Mouse (Mus musculus) lung, embryonic 15.5 days (tissue): Measurements from ENCODE around the gene Pgm5. TPM values are rescaled to one million over a fixed set of nuclear protein-coding genes. Genes with fewer than 3 reads are reported as not detected.

Experiments
- ATAC-seq: fragments of 200-750 bp; cut with Nextera tagmentation; 2 replicates; pipeline ENCODE4 v1.8.0; 2017; ENCODE audit warnings: moderate number of reproducible peaks, borderline replicate concordance; ENCODE audit not compliant: low FRiP score, low TSS enrichment; ENCODE audit errors: extremely low read depth
- H3K27ac ChIP-seq: fragments of 300-500 bp; sonication (generic); 2 replicates; pipeline ENCODE4 v1.5.1; 2015; ENCODE audit warnings: moderate library complexity, mild to moderate bottlenecking, inconsistent platforms
- H3K27me3 ChIP-seq: fragments of 300-500 bp; sonication (generic); 2 replicates; pipeline ENCODE4 v1.6.1; 2015; ENCODE audit warnings: inconsistent platforms
- H3K36me3 ChIP-seq: fragments of 300-500 bp; sonication (generic); 2 replicates; pipeline ENCODE4 v1.6.1; 2015; ENCODE audit warnings: inconsistent platforms
- H3K4me1 ChIP-seq: fragments of 300-500 bp; sonication (generic); 2 replicates; pipeline ENCODE4 v1.6.1; 2015; ENCODE audit warnings: inconsistent platforms
- H3K4me2 ChIP-seq: fragments of 300-500 bp; sonication (generic); 2 replicates; pipeline ENCODE4 v1.6.1; 2015; ENCODE audit warnings: inconsistent platforms, mild to moderate bottlenecking, moderate library complexity
- H3K4me3 ChIP-seq: fragments of 300-500 bp; sonication (generic); 2 replicates; pipeline ENCODE4 v1.5.1; 2015; ENCODE audit warnings: mild to moderate bottlenecking, inconsistent platforms
- H3K9ac ChIP-seq: fragments of 300-500 bp; sonication (generic); 2 replicates; pipeline ENCODE4 v1.6.1; 2015; ENCODE audit warnings: inconsistent platforms
- H3K9me3 ChIP-seq: fragments of 300-500 bp; sonication (generic); 2 replicates; pipeline ENCODE4 v1.6.1; 2016; ENCODE audit warnings: inconsistent platforms
- WGBS: fragments of 180-500 bp; shearing (Covaris S2); methylation state at CpG from one replicate; pipeline ENCODE4 v1.1.7; 2015; 5-methylcytosine and 5-hydroxymethylcytosine counted together
- polyA plus RNA-seq: library from polyadenylated mRNA; unstranded; fragments of >200 nt; fragmentation: Nextera tagmentation; extraction: Ambion mirVana; gene quantifications from 2 replicates; pipeline ENCODE4 v1.2.1, GENCODE M21; 2015

The Pgm5 gene
- polyA plus RNA-seq, 1 experiment from 2014 or later, result 3.0 TPM

- 79% methylated on average over 2 of the region's 2 CpGs for WGBS
Observed at GRCm38 (mm10) chr19:24848844-24849243, 12.8 kb downstream of the Pgm5 start.

GRCm38 (mm10) chr19:24848345-24848744 lies 13.3 kb downstream of the Pgm5 start:
- Histone ChIP-seq H3K27ac (no peak overlapping the region), H3K4me1 (peaks cover 39% of the 10 kb centered on the region), H3K27me3 (no peaks in the 10 kb centered on the region)

More at GRCm38 (mm10) chr19:24848844-24849243, 12.8 kb downstream of the Pgm5 start:
- no peak overlapping the region for H3K4me2 ChIP-seq
- ATAC-seq, result no peak
- H3K27ac ChIP-seq, result no peak overlapping the region
- peaks cover 39% of the 10 kb centered on the region for H3K4me1 ChIP-seq
- H3K9ac ChIP-seq, result no peak overlapping the region
- no peak overlapping the region for H3K4me3 ChIP-seq
- H3K27me3 ChIP-seq, result no peaks in the 10 kb centered on the region
- H3K9me3 ChIP-seq, result no peaks in the 10 kb centered on the region
- H3K36me3 ChIP-seq, result no peaks in the 10 kb centered on the region

GRCm38 (mm10) chr19:24845007-24845546 lies 16.6 kb downstream of the Pgm5 start:
- no peaks in the 10 kb centered on the region for H3K9me3 ChIP-seq
- H3K4me2 ChIP-seq, result peak overlapping the region; percentile 27; the same call in 1 of the 2 replicates
- peaks cover 19% of the 10 kb centered on the region for H3K4me1 ChIP-seq
- H3K27me3 ChIP-seq, result no peaks in the 10 kb centered on the region
- H3K27ac ChIP-seq, result peak overlapping the region; percentile 55
- H3K36me3 ChIP-seq, result no peaks in the 10 kb centered on the region
- no peak overlapping the region for H3K9ac ChIP-seq
- ATAC-seq, result peak; percentile 83
- H3K4me3 ChIP-seq, result no peak overlapping the region
- WGBS, result 20% methylated on average over 7 of the region's 7 CpGs

More at GRCm38 (mm10) chr19:24848345-24848744, 13.3 kb downstream of the Pgm5 start:
- no peak overlapping the region for H3K4me2 ChIP-seq
- WGBS, result 42% methylated on average over 7 of the region's 7 CpGs
- no peaks in the 10 kb centered on the region for H3K36me3 ChIP-seq
- no peaks in the 10 kb centered on the region for H3K9me3 ChIP-seq
- ATAC-seq, result no peak
- H3K4me3 ChIP-seq, result no peak overlapping the region
- H3K9ac ChIP-seq, result no peak overlapping the region

GRCm38 (mm10) chr19:24842080-24842479 lies 19.6 kb downstream of the Pgm5 start:
- Histone ChIP-seq H3K4me3 (no peak overlapping the region), H3K9me3 (no peaks in the 10 kb centered on the region), H3K27ac (no peak overlapping the region), H3K4me1 (peaks cover 12% of the 10 kb centered on the region), H3K36me3 (no peaks in the 10 kb centered on the region), H3K9ac (no peak overlapping the region), H3K4me2 (no peak overlapping the region), H3K27me3 (no peaks in the 10 kb centered on the region)
- 72% methylated on average over 3 of the region's 3 CpGs for WGBS
- no peak for ATAC-seq

GRCm38 (mm10) chr19:24824517-24824916 lies 37.1 kb downstream of the Pgm5 start:
- no peak for ATAC-seq
- Histone ChIP-seq H3K27ac (no peak overlapping the region), H3K4me2 (no peak overlapping the region), H3K9me3 (no peaks in the 10 kb centered on the region), H3K27me3 (no peaks in the 10 kb centered on the region), H3K4me1 (no peaks in the 10 kb centered on the region), H3K9ac (no peak overlapping the region), H3K4me3 (no peak overlapping the region), H3K36me3 (no peaks in the 10 kb centered on the region)
- 55% methylated on average over 4 of the region's 4 CpGs for WGBS

- H3K9ac ChIP-seq, result no peak overlapping the region
- no peak for ATAC-seq
- H3K4me3 ChIP-seq, result no peak overlapping the region
- H3K36me3 ChIP-seq, result peaks cover 5% of the 10 kb centered on the region; the same call in 1 of the 2 replicates
- H3K27me3 ChIP-seq, result no peaks in the 10 kb centered on the region
- H3K27ac ChIP-seq, result no peak overlapping the region
- 68% methylated on average over 12 of the region's 12 CpGs for WGBS
- H3K4me2 ChIP-seq, result no peak overlapping the region
- H3K4me1 ChIP-seq, result no peaks in the 10 kb centered on the region
- no peaks in the 10 kb centered on the region for H3K9me3 ChIP-seq
Observed at GRCm38 (mm10) chr19:24815661-24816221, 45.9 kb downstream of the Pgm5 start.

GRCm38 (mm10) chr19:24812861-24813293 lies 48.8 kb downstream of the Pgm5 start:
- Histone ChIP-seq H3K27ac (no peak overlapping the region), H3K4me1 (no peaks in the 10 kb centered on the region), H3K36me3 (no peaks in the 10 kb centered on the region), H3K27me3 (no peaks in the 10 kb centered on the region), H3K9ac (no peak overlapping the region), H3K4me3 (no peak overlapping the region), H3K4me2 (no peak overlapping the region), H3K9me3 (no peaks in the 10 kb centered on the region)
- 76% methylated on average over 8 of the region's 8 CpGs for WGBS
- no peak for ATAC-seq

GRCm38 (mm10) chr19:24812106-24812810 lies 49.4 kb downstream of the Pgm5 start:
- WGBS, result 76% methylated on average over 7 of the region's 7 CpGs
- H3K9me3 ChIP-seq, result no peaks in the 10 kb centered on the region
- ATAC-seq, result no peak

GRCm38 (mm10) chr19:24811451-24811850 lies 50.2 kb downstream of the Pgm5 start:
- WGBS, result 59% methylated on average over 10 of the region's 10 CpGs
- H3K27me3 ChIP-seq, result no peaks in the 10 kb centered on the region
- no peaks in the 10 kb centered on the region for H3K9me3 ChIP-seq
- H3K9ac ChIP-seq, result no peak overlapping the region
- no peak for ATAC-seq
- no peaks in the 10 kb centered on the region for H3K36me3 ChIP-seq
- H3K27ac ChIP-seq, result no peak overlapping the region
- H3K4me2 ChIP-seq, result no peak overlapping the region
- no peak overlapping the region for H3K4me3 ChIP-seq
- no peaks in the 10 kb centered on the region for H3K4me1 ChIP-seq

More at GRCm38 (mm10) chr19:24812106-24812810, 49.4 kb downstream of the Pgm5 start:
- no peak overlapping the region for H3K4me2 ChIP-seq
- H3K4me1 ChIP-seq, result no peaks in the 10 kb centered on the region
- H3K9ac ChIP-seq, result no peak overlapping the region
- H3K27me3 ChIP-seq, result no peaks in the 10 kb centered on the region
- H3K27ac ChIP-seq, result no peak overlapping the region
- no peaks in the 10 kb centered on the region for H3K36me3 ChIP-seq
- no peak overlapping the region for H3K4me3 ChIP-seq

- Histone ChIP-seq H3K4me1 (no peaks in the 10 kb centered on the region), H3K36me3 (no peaks in the 10 kb centered on the region), H3K4me3 (no peak overlapping the region), H3K9me3 (no peaks in the 10 kb centered on the region), H3K9ac (no peak overlapping the region), H3K4me2 (no peak overlapping the region), H3K27me3 (no peaks in the 10 kb centered on the region), H3K27ac (no peak overlapping the region)
- no peak for ATAC-seq
- 64% methylated on average over 3 of the region's 3 CpGs for WGBS
Observed at GRCm38 (mm10) chr19:24806013-24806412, 55.6 kb downstream of the Pgm5 start.

- H3K4me3 ChIP-seq, result no peak overlapping the region
- H3K4me2 ChIP-seq, result 0 out of 2 replicates have a peak overlapping the region, but pooled peaks have one; percentile 7
- no peaks in the 10 kb centered on the region for H3K36me3 ChIP-seq
- 42% methylated on average over 9 of the region's 9 CpGs for WGBS
- H3K9me3 ChIP-seq, result no peaks in the 10 kb centered on the region
- peak; percentile 58; the same call in 1 of the 2 replicates for ATAC-seq
- H3K27me3 ChIP-seq, result no peaks in the 10 kb centered on the region
- H3K4me1 ChIP-seq, result peaks cover 15% of the 10 kb centered on the region
- no peak overlapping the region for H3K9ac ChIP-seq
- H3K27ac ChIP-seq, result peak overlapping the region; percentile 58
Observed at GRCm38 (mm10) chr19:24797606-24798005, 64.0 kb downstream of the Pgm5 start.

GRCm38 (mm10) chr19:24794350-24794749 lies 67.3 kb downstream of the Pgm5 start:
- H3K27ac ChIP-seq, result no peak overlapping the region
- H3K9me3 ChIP-seq, result no peaks in the 10 kb centered on the region
- ATAC-seq, result peak; percentile 83
- H3K4me2 ChIP-seq, result no peak overlapping the region
- no peak overlapping the region for H3K4me3 ChIP-seq
- H3K9ac ChIP-seq, result no peak overlapping the region
- H3K4me1 ChIP-seq, result peaks cover 15% of the 10 kb centered on the region
- 34% methylated on average over 6 of the region's 6 CpGs for WGBS
- H3K27me3 ChIP-seq, result no peaks in the 10 kb centered on the region
- no peaks in the 10 kb centered on the region for H3K36me3 ChIP-seq
